Mouse (Mus musculus): ENCODE results near the gene Capn15. TPM values are rescaled to one million over a fixed set of nuclear protein-coding genes. Genes with fewer than 3 reads are reported as not detected.

Gene Capn15
- polyA plus RNA-seq, 2 experiments from 2014 or later, result 5.3 to 6.6 TPM

DNA sequence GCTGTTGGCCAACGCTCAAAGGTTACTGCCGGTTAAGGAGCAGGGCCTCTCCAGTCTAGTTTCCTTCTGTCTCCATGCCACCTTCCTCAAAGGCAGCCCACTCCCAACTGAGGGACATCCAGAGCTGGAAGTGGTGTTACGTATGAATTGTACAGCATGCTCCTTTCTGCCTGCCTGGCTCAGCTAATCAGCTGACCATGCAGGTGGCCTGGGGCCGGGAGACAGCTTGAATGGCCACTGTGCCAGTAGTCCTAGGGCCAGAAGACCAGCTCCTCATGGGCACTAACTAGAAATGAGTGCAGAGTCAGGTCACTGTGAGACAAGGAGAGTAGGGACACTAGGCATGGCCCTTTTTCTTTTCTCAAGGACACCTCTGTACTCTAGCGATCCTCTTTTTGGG lies 32.4 kb downstream of the Capn15 start:
- ATAC-seq, result no peak

DNA sequence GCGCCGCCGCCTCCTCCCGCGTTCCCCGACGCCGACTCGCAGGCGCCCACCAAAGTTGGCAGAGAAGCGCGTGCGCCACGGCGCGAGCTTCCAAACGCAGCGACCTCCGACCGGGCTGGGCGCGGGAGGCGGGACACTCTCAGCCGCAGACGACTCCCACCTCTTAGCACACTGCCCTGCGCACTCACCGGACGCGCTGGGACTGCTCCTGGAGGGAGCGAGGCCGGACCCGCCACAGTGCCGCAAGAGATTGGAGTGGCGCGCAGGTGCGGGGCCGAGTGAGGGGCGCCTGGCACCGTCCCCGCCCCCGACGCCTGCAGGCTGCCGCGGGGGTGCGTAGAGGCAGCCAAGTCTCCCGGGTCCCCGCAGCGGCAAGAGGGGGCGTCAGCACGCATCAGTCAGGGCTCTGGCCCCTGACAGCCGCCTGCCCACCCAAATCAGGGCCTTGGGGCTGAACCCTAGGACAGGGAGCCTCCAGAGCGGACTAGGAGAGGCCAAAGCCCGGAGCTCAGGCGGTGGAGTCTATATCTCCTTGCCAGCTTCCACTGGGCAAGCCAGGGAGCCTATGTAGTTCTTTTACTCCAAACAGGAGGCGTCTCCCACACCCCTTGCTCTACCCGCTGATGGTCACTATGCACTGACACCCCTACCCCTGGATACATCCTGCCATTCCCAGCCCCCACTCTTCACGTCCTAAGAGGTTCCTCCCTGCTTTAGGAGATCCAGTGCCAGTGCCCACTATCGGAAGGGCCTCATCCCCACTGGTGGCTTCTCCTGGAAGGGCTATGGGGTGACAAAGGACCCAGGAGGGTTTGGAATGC lies 33.6 kb downstream of the Capn15 start, which contains the start of gene A930017K11Rik:
Gene A930017K11Rik, minus strand, starts transcription at position 763 of the 821 bp plus-strand sequence.
- ATAC-seq, result no peak

DNA sequence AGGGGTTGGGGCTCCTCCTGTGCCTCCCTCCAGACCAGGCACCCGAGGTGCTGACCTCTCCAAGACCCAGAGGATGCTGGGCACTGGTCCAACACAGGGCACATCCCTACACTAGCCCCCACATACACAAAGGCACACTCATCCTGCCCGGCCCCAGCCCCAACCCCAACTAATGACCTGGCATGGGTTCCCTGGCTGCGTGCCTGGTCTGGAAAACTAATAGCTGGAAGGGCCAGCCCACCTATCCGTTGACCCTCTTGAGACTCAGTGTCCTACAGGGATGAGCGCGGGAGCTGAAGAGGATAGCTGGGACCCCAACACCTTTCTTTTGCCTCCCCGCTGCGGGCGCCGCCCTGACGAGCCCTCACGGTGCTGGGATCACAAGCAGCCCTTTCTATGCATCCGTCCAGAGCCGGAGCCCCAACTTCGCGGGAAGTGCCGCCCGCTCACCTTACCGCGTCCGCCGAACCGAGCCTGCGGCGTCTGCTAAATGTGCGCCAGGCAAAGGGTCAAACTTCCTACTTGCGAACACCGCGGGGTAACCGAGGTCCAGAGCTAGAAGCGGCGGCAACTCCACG lies 34.3 kb downstream of the Capn15 start:
- ATAC-seq, result no peak

DNA sequence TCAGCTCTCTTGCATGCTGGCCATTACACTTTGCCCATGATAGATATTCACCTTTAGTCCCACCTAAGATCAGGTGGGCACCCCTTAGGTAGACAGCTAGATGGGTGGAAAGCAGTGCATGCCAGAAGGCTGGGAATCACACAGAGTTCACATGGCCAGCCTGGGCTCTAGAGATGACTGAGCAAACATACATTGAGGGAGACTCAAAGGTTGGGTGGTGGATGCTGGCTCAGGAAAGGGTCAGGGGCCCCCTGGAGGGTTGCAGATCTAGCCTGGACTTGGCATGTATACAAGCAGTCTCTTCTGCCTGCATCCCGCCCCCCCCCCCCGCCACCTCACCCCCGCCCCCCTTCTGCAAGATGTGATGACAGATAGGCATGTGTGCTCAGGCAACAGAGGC lies 34.9 kb downstream of the Capn15 start:
- no peak for ATAC-seq

DNA sequence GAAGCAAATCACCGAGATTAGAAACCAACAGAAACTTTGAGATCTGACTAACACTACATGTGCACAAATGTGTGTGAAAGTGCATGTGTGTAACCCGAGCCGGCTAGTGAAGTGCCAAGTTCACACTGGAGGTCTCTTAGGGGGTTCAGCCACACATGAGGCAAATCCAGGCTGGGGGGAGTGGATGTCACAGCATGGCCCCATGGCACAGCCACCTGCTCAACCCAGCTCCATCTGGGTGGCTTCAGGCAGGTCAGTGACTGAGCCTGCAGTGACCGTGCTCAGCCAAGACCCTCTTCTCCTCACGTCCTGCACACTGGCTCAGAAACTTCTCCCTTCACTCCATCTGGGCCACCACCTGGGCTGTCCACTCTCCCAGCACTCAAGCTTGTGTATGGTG lies 35.6 kb downstream of the Capn15 start:
- no peak for ATAC-seq

DNA sequence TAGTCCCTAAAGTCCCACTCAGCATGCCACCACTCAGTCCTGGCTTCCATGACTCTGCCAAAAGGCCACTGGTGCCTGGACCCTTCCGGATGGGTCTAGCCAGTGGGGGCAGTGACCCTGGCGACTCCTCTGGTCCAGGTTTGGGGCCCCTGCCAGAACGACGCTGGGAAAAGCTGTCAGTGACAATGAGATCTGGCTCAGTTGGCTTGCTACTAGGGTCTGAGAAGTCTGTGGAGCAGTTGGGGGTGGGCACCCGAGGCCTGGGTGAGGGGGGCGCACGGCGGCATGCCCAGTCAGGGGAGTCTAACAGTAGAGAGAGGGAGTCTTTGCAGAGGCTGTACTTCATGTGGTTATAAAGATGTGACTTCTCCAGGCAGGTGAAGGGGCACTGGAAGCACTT lies 37.5 kb downstream of the Capn15 start:
- ATAC-seq, result no peak

DNA sequence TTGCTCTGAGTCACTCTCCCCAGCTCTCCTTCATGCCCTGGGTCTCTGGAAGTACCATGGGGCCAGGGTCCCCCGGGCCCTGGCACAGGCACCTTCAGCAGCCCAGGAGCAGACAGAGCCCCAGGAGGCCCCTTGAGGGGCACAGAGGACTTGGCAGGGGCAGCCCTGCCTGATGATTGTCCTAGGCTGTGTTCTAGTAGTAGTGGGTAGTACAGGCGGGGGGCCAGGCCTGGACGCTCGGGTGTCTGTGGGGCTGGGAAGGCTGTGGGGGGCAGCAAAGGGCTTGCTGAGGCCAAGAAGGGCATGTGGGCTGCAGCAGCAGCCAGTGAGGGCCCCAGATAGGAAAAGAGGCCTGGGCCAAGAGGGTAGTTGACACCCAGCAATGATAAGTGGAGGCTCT lies 38.0 kb downstream of the Capn15 start:
- ATAC-seq, result no peak

DNA sequence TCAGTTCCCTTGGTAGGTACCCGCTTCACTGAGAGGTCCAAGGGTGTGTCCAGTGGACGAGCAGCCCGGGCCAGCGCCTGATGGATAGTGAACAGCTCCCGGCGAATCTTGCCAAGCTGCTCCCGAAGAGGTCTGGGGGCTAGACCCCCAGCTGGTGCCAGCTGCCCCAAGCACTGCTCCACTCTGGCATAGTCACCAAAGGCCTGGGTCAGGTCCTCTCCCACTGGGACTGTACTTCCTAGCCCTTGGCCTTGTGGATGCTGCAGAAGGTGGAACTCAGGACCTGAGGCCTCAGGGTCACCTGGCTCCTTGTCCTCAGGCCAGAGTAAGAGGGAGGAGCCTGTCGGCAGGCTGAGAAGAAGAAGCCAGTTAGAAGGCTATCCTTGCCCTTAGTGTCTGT lies 38.7 kb downstream of the Capn15 start:
- no peak for ATAC-seq

DNA sequence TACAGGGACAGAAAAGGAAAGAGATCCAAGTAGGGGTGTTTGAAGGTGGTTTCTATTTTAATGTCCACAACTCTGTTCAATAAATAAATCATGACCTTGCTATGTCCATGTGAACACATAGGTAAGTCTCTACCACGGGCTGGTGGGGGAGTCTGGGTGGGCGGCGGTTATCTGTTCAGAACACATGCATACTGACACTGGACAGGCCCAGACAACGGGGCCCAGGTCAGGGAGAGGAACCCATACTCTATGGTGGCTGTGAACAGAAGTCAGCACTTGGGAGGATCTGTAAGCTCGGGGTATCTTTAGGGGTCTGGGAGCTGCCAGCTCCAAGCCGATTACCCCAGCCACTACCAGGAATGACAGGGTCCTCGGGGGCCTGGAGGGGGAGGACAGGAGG lies 39.2 kb downstream of the Capn15 start:
- ATAC-seq, result no peak

DNA sequence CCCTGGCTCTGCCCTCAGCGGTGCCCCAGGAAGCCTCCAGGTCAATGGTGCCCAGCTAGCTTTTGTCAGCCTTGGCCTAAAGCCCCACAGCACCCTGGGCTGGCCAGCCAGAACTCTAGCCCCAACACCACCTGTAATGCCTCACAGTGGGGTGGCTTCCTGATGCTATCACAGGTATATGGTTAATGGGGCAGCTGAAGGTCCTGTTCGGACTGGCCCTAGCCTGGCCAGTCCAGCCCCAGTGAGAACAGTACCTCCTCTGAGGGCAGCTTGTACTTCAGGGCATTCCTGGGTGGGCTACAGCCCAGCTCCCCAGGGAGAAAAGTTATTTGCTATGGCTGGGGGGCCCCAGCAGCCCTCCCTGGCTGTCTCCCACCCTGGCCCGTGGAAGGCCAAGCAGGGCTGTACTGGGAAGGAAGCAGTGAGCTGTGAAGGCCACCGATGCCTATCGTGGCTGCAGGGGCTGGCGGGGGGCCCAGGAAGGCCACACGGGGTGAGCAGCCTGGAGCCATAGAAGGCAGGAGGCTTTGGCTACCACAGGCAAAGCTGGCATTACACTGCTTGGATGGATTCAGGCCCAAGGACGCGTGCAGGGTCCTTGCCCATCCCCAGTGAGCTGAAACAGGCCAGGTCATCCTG lies 40.0 kb downstream of the Capn15 start:
- ATAC-seq, result no peak

DNA sequence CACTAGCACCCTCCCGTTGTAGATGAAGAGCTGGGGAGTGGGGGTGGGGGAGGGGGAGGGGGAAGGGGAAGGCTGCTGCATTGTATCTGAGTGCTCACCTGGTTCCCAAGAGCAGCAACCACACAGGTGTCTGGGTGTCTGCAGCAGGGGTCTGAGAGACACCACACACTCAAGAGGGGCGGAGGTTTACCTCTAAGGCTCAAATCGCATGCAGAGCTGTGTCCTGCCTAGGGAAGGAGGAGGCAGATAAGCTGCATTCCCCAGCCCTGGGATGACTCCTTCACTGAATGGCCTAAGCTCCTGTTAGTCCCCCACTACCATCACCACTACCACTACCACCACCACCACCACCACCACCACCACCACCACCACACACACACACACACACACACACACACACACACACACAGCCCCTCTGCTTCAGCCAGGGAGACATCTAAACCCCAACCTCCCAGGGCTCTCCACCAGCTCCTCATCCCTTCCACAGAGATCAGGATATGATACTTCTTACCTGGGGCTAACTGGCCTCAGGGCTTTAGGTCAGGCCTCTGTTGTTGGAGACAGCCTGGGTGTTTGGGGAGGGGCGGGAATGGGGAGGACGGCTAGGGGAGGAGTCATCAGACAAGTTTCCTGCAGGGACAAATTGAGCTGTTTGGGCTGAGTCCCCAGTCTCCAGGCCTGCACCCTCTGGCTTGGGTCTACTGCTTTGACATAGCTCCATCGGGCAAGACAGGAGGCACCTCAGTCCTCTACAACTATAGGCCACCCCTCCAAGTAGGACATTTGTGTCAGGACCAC lies 41.0 kb downstream of the Capn15 start, which contains the start of the genes Pigq and Nhlrc4:
Gene Pigq, minus strand, starts transcription at position 571 of the 798 bp plus-strand sequence.
Gene Nhlrc4, minus strand, starts transcription at position 596 of the 798 bp plus-strand sequence.
- no peak for ATAC-seq

DNA sequence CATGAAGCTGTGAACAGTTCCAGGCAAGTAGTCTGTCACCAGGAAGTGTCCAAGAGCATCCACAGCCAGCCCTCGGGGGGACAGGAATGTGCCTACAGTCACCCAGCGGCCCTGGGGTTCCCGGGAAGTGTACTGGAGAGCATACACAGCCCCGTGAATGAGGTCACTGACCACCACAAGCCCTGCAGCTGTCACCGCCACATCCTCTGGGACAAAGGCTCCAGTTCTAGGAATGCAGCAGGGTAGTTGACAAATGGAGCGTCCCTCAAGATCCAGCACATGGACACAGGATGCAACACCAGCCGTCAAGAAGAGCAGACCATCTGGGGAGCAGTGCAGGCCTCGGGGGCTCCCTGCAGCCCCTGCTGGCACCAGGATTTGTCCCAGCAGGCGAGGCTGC lies 41.8 kb downstream of the Capn15 start:
- no peak for ATAC-seq

DNA sequence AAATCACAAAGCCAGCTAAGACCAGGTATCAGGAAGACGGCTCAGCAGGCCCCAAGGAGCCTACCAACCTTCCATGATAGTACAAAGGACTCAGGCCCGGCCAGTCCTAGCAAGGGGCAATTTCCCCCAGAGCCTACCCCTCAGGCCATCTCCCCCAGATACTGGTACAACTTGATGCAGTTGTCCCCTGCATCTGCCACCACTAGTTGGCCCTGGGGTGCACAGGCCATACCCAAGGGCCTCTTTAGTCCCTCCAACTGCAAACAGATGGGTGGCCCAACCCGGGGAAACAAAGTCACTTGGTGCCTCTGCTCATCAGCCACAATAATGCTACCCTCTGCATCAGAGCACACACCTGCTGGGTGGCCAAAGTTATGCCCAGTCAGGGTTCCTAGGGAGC lies 42.4 kb downstream of the Capn15 start:
- ATAC-seq, result no peak

DNA sequence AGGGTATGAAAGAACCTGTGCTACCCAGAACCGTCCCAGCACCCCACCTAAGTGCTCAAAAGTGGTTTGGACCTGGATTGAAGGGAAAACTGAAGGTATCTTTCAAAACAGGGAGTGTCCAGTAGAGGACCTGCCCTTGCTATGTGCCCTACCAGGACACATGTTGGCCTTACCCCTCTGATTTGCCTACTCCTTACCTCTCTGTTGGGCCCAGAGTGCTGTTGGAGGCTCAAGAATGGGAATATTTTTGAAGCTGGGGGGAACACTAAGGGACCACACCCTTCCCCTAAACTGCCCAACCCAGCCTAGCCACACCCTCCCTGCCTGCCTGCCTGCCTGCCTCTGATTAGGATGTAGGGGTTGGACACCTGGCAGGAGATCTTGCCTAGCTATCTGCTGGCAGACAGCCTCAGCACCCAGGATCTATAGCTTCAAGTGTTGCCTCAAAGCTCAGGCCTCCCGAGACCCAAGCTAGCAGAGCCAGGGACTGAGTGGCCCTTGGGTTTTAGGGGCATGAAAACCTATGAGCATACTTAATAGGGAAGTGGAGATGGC lies 42.9 kb downstream of the Capn15 start:
- no peak for ATAC-seq

DNA sequence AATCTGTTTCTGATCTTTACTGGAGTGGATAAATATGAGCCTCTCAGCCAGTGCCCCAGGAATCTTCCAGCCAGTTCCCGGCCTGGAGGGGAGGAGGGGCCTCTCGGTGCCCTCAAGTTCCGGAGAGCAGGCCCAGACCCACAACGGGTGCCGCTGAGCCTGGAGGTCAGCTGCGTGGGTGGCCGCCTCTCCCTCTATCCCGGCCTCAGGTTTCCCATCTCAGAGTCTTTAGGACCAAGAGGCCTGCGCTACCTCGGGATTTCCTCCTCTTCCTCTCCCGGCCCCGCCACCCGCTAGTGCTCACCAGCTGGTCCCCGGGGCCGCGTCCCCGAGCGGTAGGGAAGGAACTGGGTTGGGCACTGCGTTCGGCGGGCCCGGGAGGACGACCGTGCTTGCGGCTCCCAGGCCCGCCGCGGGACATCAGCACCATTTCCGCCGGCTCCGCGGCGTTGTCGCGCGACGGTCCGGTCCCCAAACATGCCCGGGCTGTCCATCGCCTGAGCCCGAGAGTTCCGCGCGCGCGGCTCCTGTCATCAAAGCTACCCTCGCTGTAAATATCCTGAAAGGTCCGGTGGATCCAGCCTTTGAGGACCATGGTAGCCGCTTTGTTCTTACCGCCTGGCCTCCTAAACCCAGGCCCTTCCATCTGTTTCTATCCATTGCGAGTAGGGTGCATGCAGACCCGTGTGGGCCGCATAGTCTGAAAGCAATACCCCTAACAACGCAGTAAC lies 43.9 kb downstream of the Capn15 start:
- ATAC-seq, result peak; percentile 72

DNA sequence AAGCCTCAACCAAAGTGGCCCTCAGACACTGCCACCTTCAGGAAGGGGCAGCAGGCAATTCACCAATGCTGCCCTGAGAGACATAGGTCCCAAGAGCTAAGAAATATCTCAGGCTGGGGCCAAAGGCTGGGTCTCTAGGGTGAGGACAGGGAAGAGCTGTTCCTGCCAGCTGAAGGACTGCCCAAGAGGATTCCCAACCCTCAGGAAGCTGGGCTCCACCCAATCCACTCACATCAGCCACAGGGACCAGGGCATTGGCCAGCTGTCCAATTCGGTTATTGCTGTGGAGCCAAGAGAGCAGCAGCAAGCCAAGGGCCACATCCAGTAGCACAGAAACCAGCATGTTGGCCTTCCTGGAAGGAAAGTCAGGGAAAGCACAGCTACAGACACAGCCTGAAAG lies 51.1 kb downstream of the Capn15 start:
- ATAC-seq, result no peak

DNA sequence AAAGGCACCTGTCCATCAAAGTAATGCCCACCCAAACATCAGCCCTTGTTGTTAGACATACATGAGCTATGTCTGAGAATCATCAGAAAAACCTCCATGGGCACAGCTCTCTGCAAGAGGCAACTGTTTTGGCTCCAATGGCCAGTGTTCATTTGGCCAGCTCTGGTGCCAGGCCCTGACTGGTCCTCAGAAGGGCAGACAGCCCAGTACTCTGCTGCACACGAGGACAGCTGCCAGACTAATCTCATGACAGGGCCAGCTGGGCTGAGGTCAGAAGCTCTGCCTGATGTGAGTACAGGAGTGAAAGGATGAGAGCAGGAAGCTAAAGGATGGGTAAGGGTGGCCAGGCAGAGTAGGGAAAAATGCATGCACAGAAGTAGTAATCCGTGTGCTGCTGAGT lies 60.2 kb downstream of the Capn15 start:
- ATAC-seq, result no peak

DNA sequence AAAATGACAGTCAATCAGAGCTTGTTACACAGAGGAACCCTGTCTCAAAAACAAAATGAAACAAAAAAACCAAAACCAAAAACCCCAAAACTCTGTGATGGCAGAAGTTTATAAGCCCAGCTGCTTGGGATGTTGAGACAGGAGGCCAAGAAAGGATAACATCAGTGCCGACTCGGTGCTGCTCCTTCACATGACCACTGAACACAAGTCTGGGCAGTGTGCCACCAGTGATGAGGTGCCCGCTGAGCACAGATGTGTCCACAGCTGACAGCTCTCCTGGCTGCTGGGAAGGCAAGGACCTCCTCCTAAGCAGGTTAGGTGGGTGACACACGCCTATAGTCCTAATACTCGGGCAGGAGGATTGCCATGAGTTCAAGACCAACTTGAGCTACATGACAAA lies 63.5 kb downstream of the Capn15 start:
- ATAC-seq, result no peak

DNA sequence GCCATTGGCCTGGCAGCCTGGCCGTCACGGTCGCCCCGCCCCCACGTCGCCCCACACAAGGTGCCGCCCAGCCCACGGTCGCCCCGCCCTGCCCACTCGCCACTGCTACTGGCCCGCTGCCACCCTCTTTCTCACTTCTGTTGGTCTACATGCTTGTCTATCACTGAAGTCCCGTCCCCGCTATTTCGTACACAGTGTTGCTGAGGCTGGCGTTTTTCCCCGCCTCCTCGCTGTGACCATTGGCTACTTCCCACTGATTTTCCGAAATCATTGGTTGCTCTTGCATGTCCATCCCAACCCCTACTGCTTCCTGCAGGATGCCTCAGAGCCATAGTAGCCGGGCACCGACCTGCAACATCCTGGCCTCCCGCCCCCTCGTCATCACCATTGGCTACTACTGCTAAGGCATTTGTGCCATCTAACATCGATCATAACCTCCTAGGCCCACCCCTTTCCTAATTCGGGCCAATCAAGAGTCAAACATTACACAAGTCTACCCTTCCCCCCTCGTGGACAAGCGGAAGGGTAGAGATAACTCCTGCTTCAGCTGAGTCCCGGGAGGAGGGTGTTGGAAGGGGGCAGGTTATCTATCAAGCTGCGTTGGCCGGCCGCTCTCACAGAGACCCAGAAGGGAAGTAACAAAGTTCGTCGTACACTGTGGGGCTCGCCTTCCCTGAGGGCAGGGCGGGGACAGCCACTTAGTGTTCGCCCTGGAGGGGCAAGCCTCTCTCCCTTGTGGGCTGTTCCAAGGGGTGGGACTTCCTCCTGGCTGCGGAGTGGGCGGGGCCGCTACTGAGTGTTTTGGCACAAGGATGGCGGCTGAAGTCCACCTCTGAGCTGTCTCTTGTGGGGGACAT lies 65.6 kb downstream of the Capn15 start:
- peak; percentile 91 for ATAC-seq

DNA sequence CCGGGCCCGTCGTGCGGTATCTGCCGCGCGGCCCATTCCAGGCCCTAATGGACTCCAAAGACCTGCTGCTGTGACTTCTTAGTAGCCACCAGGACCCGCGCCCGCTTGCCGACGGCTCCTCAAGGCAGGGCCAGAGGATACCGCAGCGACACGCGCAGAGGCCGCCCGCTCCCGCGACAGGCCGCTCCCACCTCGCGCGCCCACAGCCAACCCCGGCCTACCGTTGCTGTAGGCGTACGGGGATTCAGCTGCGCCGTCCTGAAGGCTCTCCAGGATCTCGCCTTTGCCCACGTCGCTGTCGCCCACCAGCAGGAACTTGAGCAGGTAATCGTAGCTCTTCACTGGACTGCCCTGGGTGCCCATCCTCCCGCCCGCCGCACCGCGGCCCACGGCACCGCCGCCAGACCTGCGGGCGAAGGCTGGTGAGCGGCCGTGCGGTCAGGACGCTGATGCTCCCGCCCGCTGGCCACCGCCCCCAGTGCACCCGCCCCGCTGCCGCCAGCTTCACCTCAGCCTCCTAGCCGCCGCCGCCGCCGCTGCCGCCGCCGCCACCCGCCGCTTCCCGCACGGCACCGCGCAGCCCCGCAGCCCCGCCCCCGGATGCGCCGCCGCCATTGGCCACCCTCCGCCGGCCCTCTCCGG lies 66.3 kb downstream of the Capn15 start, which contains the start of gene Rab40c:
Gene Rab40c, minus strand, starts transcription at position 584 of the 642 bp plus-strand sequence.
- ATAC-seq, result no peak

Data from CD4-positive, CD25-positive, alpha-beta regulatory T cell, adult 4 months (primary cell).